Mouse (Mus musculus): ENCODE measurements at regions not wholly inside any gene's neighbourhood (a gene's known extent, or its start where the extent isn't known, plus 50 kb on each side); places are given as distances from the start of the nearest gene placed in this dataset.
A peak's percentile ranks its signal among the peaks of the same experiment; 100 is the strongest.

DNA sequence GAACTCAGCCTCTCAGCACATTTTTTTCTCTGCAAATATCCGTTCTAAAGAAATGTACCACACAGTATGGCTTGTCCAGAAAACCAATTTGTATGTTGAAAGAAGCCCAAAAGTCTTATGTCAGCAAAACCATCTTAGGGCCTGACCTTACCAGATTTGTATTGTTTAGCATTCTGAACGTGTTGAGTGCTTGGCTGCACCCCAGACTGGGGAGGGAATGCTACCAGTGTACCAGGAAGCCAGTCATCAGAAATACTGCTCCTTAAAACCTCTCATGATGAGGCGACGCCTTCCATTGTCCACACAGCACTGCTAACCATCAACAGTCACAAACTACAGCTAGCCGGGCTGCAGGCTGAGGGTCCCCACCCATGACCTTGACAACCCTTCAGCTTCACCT, 148.3 kb upstream of the Irx5 start:
- in situ Hi-C loops (cut with MboI; ENCODE audit: low sequenced_read_pairs in 2 of 2, unreplicated experiment in 2 of 2): no loop called here

DNA sequence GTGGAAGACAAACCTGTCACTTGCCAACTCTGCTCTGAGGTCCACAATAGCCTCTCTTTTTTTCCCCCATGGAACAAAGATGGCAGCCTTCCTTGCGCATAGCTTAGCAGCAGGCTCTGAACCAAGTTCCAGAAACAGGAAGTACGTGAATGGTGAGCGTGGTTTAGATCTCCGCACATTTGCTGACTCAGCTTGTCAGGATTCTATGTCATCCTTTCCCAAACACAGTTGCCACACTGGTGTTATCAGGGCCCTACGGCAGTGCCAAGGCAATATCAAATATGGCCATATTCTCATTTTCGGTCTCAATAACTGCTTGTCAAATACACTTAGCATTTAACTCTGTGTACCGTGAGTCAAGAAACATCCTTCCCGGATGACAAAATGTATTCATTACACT, 161.8 kb upstream of the Irx5 start:
- peaks cover 0 to 3% of the 10 kb centered on the region in 2 experiments; a peak in 1 of 4 replicates for H3K4me1 ChIP-seq (ENCODE audit: control insufficient read depth in 2 of 2, insufficient read depth in 2 of 2, low read length in 2 of 2, poor library complexity in 1 of 2)
- DNase-seq (ENCODE audit: low read depth, low spot score): no peak
- H3K9ac ChIP-seq (ENCODE audit: insufficient read depth, low read depth, low read length, poor library complexity, severe bottlenecking): no peak overlapping the region
- in situ Hi-C loops (cut with MboI; ENCODE audit: low sequenced_read_pairs in 2 of 2, unreplicated experiment in 2 of 2): no loop called here
- no peak overlapping the region for H3K4me3 ChIP-seq (ENCODE audit: insufficient read depth in 1 of 2, low read depth in 1 of 2, low read length in 2 of 2, poor library complexity in 1 of 2, severe bottlenecking in 1 of 2)
- TF ChIP-seq HCFC1 (IDR thresholded peaks at IDR 0.05; ENCODE audit: borderline replicate concordance, insufficient read depth, low read length): no peak
- TF ChIP-seq MAFK (IDR thresholded peaks at IDR 0.05; ENCODE audit: insufficient read depth, low read depth, low read length): peak; percentile 86
- H3K27ac ChIP-seq (ENCODE audit: insufficient read depth, low read depth, low read length, poor library complexity, severe bottlenecking): no peak overlapping the region
- H3K36me3 ChIP-seq (ENCODE audit: control insufficient read depth, insufficient read depth, low read length, poor library complexity, severe bottlenecking): no peaks in the 10 kb centered on the region
- H3K9me3 ChIP-seq (ENCODE audit: control insufficient read depth, insufficient read depth, low read depth, low read length): no peaks in the 10 kb centered on the region

More for the DNA sequence above, 148.3 kb upstream of the Irx5 start:
- Histone ChIP-seq H3K36me3 (ENCODE audit: control insufficient read depth, insufficient read depth, low read length, poor library complexity, severe bottlenecking) (no peaks in the 10 kb centered on the region), H3K4me1 (ENCODE audit: control insufficient read depth in 2 of 2, insufficient read depth in 2 of 2, low read length in 2 of 2, poor library complexity in 1 of 2) (peaks cover 0 to 2% of the 10 kb centered on the region in 2 experiments; a peak in 1 of 4 replicates), H3K9me3 (ENCODE audit: control insufficient read depth, insufficient read depth, low read depth, low read length) (no peaks in the 10 kb centered on the region), H3K27ac (ENCODE audit: insufficient read depth, low read depth, low read length, poor library complexity, severe bottlenecking) (no peak overlapping the region), H3K9ac (ENCODE audit: insufficient read depth, low read depth, low read length, poor library complexity, severe bottlenecking) (no peak overlapping the region), H3K4me3 (ENCODE audit: insufficient read depth in 1 of 2, low read depth in 1 of 2, low read length in 2 of 2, poor library complexity in 1 of 2, severe bottlenecking in 1 of 2) (no peak overlapping the region)
- TF ChIP-seq ZNF384 (IDR thresholded peaks at IDR 0.05; ENCODE audit: low read depth, low read length): no peak
- no peak for TF ChIP-seq ZC3H11A (IDR thresholded peaks at IDR 0.05; ENCODE audit: borderline replicate concordance, low read depth, low read length)
- 0 out of 2 replicates have a peak, but pooled peaks have one; percentile 32 for TF ChIP-seq MAFK (IDR thresholded peaks at IDR 0.05; ENCODE audit: insufficient read depth, low read depth, low read length)
- no peak for TF ChIP-seq CHD2 (IDR thresholded peaks at IDR 0.05; ENCODE audit: low read depth, low read length)
- no peak for TF ChIP-seq HCFC1 (IDR thresholded peaks at IDR 0.05; ENCODE audit: borderline replicate concordance, insufficient read depth, low read length)
- no peak for DNase-seq (ENCODE audit: low read depth, low spot score)

DNA sequence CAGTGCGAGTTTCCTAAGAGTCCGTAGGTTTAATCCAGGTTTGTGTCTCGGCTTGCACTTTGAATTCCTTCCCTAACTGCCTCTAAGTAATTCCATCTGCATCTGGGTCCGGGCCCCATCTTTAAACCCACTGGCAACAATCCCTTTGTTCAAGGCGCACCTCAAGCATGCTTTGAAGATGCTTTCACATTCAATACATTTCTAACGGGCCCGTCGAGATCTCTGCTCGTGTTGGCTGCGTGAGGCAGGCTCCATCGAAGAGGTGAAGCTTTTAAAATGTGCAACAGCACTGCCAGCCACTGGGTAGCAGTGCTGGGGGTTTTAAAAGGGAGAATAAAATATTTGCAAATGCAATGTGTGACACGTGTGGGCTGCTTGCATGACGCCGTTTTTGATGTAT, 163.4 kb upstream of the Irx5 start:
- TF ChIP-seq HCFC1 (IDR thresholded peaks at IDR 0.05; ENCODE audit: borderline replicate concordance, insufficient read depth, low read length) (no peak), ZNF384 (IDR thresholded peaks at IDR 0.05; ENCODE audit: low read depth, low read length) (no peak), MAFK (IDR thresholded peaks at IDR 0.05; ENCODE audit: insufficient read depth, low read depth, low read length) (no peak), ZC3H11A (IDR thresholded peaks at IDR 0.05; ENCODE audit: borderline replicate concordance, low read depth, low read length) (no peak), CHD2 (IDR thresholded peaks at IDR 0.05; ENCODE audit: low read depth, low read length) (no peak)
- Histone ChIP-seq H3K36me3 (ENCODE audit: control insufficient read depth, insufficient read depth, low read length, poor library complexity, severe bottlenecking) (no peaks in the 10 kb centered on the region), H3K27ac (ENCODE audit: insufficient read depth, low read depth, low read length, poor library complexity, severe bottlenecking) (no peak overlapping the region), H3K4me1 (ENCODE audit: control insufficient read depth in 2 of 2, insufficient read depth in 2 of 2, low read length in 2 of 2, poor library complexity in 1 of 2) (peaks cover 0 to 3% of the 10 kb centered on the region in 2 experiments; a peak in 1 of 4 replicates), H3K9me3 (ENCODE audit: control insufficient read depth, insufficient read depth, low read depth, low read length) (no peaks in the 10 kb centered on the region), H3K4me3 (ENCODE audit: insufficient read depth in 1 of 2, low read depth in 1 of 2, low read length in 2 of 2, poor library complexity in 1 of 2, severe bottlenecking in 1 of 2) (no peak overlapping the region), H3K9ac (ENCODE audit: insufficient read depth, low read depth, low read length, poor library complexity, severe bottlenecking) (no peak overlapping the region)
- in situ Hi-C loops (cut with MboI; ENCODE audit: low sequenced_read_pairs in 2 of 2, unreplicated experiment in 2 of 2): no loop called here
- DNase-seq (ENCODE audit: low read depth, low spot score): no peak

DNA sequence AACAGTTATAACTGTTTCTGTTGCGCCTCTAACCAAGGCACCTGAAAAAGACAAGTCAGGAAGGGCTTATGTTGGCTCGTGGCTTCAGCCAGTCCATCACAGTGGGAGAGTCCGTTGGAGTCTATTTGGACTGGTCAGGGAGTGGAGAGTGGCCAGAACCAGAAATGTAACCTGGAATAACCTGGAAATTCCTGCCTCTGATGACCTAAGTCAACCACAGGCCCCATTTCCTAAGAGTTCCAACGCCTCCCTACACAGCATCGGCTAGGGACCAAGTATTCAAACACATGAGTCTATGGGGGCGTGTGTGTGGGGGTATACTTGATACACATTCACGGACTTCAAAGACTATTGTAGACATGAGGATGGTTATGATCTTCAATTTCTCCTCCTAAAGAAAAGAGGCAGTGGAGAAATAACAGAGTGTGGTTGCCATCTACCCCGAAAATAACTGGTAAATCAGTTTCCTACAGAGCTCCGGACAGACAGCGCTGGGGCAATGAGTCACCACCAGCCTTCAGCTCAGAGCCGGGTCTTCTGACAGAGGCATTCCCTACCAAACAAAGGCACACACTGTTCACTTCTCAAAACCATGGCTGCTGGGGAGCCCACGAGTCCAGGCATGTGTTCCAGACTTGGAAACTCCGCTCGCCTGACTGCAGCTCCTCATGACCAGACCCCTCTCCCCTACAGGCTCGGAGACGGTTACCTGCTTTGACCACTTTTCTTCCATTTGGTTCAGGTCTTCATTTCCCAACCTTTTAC, 167.0 kb upstream of the Irx5 start:
- no peaks in the 10 kb centered on the region for H3K36me3 ChIP-seq (ENCODE audit: control insufficient read depth, insufficient read depth, low read length, poor library complexity, severe bottlenecking)
- DNase-seq (ENCODE audit: low read depth, low spot score): no peak
- in situ Hi-C loops (cut with MboI; ENCODE audit: low sequenced_read_pairs in 2 of 2, unreplicated experiment in 2 of 2): no loop called here
- H3K9ac ChIP-seq (ENCODE audit: insufficient read depth, low read depth, low read length, poor library complexity, severe bottlenecking): no peak overlapping the region
- peaks cover 0 to 3% of the 10 kb centered on the region in 2 experiments; a peak in 1 of 4 replicates for H3K4me1 ChIP-seq (ENCODE audit: control insufficient read depth in 2 of 2, insufficient read depth in 2 of 2, low read length in 2 of 2, poor library complexity in 1 of 2)
- no peak for TF ChIP-seq ZC3H11A (IDR thresholded peaks at IDR 0.05; ENCODE audit: borderline replicate concordance, low read depth, low read length)
- no peak for TF ChIP-seq CHD2 (IDR thresholded peaks at IDR 0.05; ENCODE audit: low read depth, low read length)
- TF ChIP-seq HCFC1 (IDR thresholded peaks at IDR 0.05; ENCODE audit: borderline replicate concordance, insufficient read depth, low read length): no peak
- TF ChIP-seq MAFK (IDR thresholded peaks at IDR 0.05; ENCODE audit: insufficient read depth, low read depth, low read length): no peak
- no peak for TF ChIP-seq ZNF384 (IDR thresholded peaks at IDR 0.05; ENCODE audit: low read depth, low read length)
- H3K27ac ChIP-seq (ENCODE audit: insufficient read depth, low read depth, low read length, poor library complexity, severe bottlenecking): no peak overlapping the region
- no peaks in the 10 kb centered on the region for H3K9me3 ChIP-seq (ENCODE audit: control insufficient read depth, insufficient read depth, low read depth, low read length)
- no peak overlapping the region for H3K4me3 ChIP-seq (ENCODE audit: insufficient read depth in 1 of 2, low read depth in 1 of 2, low read length in 2 of 2, poor library complexity in 1 of 2, severe bottlenecking in 1 of 2)
